Mouse (Mus musculus): Measurements from ENCODE around the gene Sft2d1.

The Sft2d1 gene

DNA sequence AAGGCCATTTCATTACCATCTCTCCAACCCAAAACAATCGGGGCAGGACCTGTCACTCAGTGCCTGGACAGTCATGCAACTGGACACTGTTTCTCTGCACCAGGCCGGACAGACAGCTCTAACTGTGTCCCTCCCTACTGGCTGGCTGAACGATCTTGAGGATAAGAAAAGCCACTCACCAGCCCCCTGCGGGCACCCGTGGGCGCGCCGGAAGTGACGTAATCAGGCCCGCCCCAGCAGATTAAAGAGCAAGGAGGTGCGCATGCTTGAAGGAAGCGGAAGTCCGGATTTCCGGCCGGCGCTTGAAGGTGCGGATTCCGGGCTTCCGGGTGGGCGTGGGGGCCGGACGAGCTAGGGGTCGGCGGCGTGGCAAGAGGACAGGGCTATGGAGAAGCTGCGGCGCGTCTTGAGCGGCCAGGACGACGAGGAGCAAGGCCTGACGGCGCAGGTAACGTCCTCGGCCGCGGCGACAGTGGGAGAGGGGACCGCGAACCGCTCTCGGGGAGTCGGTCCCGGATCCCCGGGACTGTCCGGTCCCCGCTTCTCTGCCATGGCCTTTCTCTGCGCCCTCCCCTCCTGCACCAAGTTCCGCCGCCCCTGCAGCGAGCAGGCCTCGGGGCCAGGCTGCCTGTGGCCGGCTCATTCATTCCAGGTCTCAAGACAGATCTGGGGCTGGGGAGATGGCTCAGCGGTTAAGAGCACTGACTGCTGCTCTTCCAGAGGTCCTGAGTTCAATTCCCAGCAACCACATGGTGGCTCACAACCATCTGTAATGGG, at the start of gene Sft2d1:
Gene Sft2d1 (plus strand): TSS at position 265 of the 777 bp plus-strand sequence.
- peak; percentile 92 for DNase-seq (ENCODE audit: low read depth, low spot score)

DNA sequence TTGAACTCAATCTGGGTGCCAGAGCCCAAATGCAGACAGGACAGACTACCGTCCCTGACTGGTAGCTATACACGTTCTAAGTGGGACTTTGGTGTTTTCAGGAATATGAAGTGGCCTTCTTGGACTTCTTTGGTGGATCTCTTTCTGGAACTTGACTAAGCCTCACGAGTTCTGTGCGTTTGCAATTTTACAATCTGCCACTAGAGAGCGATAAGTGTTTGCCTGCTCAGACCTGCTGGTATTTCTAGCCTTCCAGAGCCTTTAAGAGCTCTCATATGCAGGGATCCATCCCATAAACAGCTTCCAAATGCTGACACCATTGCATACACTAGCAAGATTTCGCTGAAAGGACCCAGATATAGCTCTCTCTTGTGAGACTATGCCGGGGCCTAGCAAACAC, 46.3 kb upstream of the Sft2d1 start:
- DNase-seq (ENCODE audit: low read depth, low spot score), result peak; percentile 66

DNA sequence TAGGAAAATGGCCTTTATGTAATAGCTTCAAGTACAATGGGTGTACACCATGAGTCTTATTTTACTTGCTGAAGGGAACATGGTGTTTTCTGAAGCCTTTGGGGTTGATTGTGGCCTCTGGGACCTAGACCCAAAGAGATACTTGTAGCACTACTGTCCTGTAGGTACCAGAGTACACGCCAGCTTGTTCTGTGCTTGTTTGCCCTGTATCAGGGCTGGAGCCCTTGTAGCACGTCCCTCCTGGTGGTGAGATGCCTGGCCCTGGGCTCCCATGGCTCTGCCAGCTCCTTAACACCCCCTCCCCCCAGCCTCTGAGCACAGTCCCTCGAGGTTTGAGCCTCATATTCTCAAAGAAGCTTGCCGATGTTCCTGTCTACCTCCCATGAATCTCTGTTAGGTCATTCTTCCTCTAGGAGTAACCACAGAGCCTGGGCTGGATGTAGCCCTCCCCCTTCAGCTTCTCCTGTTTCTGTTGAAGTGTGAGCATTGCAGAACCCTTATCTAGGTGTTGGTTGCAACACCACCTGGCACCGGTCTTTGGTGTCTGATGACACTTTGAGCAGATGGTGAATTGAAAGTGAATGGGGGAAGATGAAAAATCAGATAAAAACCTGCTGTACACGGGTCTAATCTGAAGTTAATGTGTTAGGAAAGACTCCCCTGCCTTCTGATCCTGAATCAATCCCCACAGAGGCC, 38.7 kb upstream of the Sft2d1 start:
- DNase-seq (ENCODE audit: low read depth, low spot score), result no peak

DNA sequence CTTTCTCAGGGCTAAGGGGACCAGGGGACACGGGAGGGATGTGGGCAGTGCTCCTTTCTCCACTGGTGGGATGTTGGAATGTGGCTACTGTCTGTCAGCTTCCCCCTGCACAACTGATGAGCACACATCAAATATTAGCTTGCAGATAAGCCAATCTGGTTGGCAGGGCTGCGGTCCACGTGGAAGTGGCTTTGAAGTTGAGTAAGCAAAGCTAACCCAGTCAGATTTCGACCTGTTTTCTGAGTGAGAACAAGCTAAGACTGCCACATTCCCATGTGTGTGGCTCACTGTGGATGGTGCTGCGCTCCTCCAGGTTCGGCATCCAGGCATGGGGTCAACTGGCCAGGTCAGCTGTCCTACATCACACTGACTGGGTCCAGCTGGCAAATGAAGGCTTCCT, 38.0 kb upstream of the Sft2d1 start:
- DNase-seq (ENCODE audit: low read depth, low spot score), result no peak

DNA sequence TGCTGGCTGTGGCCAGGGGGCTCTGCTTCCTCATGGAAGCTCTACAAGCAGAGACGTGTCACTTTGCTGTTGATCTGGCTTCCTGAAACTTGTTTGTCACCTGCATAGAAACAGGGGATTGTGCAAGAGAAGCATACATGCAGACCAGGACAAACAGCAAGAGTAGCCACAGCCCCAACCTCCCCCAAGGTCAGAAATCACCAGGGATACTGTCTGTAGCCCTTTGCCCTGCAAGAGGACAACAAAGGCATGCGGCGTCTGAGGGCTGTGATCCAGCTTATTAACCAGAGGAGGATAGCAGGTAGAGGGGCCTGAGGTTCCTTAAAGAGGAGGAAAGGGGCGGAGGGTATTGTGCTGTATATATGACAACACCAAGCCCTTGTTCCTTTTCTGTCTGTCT, 34.8 kb upstream of the Sft2d1 start:
- no peak for DNase-seq (ENCODE audit: low read depth, low spot score)

DNA sequence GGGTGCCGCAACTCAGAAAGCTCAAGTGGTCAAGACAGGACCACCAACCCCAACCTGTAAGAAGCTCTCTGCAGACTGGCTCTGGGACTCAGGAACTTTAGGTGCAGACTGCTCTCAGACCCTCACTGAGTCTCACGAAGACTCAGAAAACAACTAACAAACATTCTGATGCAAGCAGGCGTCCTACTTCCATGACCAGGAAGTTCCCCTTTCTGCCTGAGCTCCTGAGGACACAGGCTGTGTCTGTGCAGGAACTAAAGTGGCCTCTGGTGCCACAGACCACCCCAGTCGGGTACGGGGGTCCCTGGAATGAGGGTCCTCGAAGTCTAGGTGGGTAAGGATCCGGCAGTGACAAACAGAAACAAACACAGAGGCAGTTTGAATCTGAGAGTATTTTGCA, 34.2 kb upstream of the Sft2d1 start:
- no peak for DNase-seq (ENCODE audit: low read depth, low spot score)

DNA sequence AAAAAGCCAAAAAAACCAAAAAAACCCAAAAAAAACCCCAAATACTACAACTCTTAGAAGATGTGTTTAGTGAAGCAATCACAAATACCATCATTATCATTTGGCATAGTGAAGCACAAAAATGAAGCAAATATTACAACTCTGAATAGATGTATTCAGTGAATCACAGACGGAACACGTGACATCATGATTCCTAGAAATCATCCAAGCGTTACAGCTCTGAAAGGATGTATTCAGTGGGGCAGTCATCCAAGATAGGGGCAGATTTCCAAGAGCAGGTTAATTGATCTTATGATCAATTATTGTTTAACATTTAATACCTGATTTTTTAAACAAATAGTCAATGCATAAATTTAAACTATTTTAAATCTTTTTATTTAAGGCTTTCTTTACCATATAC, 33.6 kb upstream of the Sft2d1 start:
- DNase-seq (ENCODE audit: low read depth, low spot score), result no peak

DNA sequence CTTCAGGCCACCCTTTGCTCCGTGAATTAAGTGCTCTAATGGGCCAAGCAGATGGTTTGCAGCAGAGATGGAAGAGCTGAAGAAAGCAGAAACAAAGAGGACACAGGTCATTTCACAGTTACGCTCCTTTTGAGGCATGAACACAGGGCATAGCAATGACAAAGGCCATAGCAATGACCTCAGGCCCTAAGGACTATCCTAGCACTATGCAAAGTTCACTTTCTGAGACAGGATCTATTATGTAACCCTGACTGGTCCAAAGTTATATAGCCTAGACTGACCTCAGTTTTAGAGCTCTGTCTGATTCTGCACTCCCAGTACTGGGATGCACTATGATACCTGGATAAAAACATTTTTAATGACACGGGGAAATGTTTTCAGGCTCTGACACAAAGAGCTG, 32.5 kb upstream of the Sft2d1 start:
- no peak for DNase-seq (ENCODE audit: low read depth, low spot score)

DNA sequence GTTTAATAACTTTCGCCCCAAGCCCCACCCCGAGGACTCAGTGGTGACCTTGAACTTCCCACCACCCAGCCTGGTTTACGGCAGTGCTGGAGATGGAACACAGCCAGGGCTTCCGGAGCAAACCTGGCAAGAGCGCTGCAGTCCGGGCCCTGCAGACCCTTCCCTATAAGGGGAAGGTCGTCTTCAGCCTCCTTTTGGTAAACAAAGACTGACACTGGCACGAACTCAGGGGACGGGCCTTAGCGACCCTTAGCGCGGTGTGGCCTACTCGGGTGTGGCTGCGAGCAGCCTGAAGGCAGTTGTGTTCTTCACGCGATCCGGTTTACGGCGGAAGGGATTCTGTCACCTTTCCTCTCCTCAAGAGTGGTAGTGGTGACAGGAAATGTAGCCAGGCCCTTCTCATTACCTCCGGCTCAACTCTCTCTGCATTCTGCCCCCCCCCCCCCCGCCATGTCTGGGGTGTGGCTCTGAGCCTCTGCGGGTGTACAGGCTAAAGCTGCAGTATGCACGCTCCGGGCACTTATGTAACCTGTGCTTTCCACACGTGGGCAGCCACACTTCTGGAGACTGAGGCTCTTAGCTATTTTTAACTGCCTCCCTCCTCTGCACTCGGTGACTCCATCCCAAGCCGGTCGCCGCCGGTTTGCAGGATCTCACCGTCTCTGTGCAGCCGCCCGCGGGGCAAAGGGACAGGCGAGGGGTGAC, 27.9 kb upstream of the Sft2d1 start, which contains the start of gene Mpc1:
Gene Mpc1 (plus strand): TSS at position 84 of the 705 bp plus-strand sequence.
- peak; percentile 86 for DNase-seq (ENCODE audit: low read depth, low spot score)

DNA sequence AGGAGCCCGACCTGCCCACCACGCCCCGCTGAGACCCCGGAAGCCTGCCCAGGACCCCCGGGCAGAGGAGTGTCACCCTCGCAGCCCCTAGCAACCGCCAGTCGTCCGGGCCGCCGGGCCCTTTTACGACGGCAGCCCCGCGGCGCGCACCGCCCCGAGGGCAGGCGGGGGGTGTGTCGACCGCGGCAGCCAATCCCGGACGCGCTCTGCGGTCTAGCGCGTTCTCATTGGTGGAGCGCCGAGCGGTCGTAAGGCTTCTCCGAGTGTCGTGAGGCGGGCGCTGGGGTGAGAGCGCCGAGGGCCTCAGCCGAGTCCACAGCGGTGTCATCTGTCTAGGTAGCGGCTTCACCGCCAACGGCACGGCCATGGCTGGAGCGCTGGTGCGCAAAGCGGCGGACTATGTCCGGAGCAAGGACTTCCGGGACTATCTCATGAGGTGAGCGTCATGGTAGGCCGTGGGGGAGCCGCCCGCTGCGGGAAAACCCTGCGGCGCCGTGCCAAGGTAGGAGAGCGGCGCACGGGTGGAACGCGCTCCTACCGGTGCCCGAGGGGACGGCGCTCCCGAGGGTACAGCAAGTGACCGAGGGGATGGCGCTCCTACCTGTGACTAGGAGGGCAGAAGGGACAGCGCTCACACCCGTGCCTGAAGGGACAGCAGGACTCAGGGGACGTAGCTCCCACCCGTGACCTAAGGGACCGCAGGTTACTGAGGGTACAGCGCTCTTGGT, 27.2 kb upstream of the Sft2d1 start:
- DNase-seq (ENCODE audit: low read depth, low spot score), result peak; percentile 95

DNA sequence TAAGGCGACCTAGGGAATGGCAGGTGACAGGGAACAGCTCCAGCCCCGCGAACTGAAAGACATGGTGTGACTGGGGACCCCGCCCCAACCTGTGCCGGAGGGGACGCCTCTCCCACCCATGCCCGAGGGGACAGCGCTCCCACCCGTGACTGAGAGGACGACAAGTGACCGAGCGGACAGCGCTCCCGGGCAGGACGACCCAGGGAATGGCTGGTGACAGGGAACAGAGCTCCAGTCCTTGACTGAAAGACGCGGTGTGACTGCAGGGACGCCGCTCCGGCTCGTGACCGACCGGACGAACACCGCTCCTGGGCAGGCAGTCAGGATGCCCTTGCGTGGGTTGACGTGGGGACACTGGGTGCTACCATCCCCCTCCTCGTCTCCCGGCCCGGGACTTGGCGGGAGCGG, 26.6 kb upstream of the Sft2d1 start:
- DNase-seq (ENCODE audit: low read depth, low spot score), result peak; percentile 17

DNA sequence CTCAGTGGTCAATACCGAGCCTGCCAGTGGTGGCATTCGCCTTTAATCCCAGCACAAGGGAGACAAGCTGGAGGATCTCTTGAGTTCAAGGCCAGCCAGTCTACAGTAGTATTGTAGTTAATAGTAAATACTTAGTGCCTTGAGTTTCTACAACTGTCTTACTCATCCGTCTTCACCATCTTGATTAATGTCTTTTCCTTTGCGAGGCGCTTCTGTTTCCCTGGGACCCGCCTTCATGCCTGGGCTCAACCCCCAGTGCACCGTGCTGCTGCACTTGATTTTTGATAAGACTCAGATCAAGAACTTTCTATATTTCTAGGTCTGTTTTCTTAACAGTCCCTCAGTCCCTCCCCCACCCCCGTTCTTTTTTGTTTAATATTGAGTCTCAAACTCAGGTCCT, 25.8 kb upstream of the Sft2d1 start:
- DNase-seq (ENCODE audit: low read depth, low spot score), result no peak

DNA sequence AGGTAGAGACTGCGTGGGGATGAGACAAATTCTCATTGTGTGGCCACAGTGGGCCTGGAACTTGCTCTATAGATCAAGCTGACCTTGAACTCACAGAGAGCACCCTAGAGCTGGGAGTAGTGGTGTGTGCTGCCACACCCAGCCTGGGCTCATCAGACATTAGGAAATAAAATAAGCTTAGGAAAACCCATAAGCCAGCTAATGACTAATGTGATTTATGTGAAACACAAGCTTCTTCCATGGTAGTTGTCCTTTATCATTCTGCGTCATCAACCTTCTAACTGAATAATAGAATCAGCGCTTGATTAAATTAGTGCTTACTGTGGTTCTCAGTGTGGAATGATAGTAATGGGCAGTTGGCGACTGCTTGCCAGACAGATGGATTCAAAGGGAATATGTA, 23.9 kb upstream of the Sft2d1 start:
- DNase-seq (ENCODE audit: low read depth, low spot score), result no peak

DNA sequence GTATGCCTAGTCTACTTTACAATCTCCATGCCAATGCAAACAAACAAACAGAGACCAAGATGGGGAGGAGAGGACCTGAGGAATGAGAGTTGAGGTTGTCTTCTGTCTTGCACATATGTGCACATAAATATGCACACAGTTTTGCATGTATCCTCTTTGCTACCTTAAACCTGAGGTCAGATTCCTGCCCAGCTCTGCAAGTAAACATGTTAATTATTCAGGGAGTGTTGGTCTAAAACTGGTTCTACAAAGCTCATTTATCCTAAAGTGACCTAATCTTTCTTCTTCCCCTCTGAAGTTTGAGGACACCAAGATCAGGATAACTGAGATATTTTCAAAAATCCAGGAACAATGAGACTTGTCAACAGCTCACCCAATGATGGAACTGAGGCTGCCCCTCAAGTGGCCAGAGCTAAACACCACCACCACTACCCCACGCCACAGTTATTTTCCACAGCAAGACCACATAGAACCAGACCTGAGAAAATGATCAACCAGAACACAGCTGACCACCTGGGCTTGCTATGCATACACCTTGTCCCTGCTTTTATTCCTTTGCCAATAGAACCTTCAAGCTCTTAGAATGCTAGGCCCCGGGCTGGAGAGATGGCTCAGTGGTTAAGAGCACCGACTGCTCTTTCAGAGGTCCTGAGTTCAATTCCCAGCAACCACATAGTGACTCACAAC, 20.8 kb upstream of the Sft2d1 start:
- no peak for DNase-seq (ENCODE audit: low read depth, low spot score)

DNA sequence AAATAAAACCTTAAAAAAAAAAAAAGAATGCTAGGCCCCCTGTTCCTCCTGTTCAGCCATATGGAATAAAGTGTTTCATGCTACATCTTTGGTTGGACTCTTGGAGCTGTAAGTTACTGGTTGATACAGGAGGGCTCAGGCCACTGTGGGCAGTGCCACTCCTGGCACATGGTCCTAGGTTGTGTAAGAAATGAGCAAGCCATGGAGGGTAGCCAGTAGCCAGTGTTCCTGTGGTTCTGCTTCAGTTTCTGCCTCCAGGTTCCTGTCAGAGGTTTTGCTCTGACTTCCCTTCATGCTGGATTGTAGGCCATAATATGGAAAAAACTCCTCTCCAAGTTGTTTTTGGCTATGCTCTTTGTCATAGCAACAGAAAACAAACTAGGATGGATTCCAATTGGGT, 20.2 kb upstream of the Sft2d1 start:
- DNase-seq (ENCODE audit: low read depth, low spot score), result no peak

DNA sequence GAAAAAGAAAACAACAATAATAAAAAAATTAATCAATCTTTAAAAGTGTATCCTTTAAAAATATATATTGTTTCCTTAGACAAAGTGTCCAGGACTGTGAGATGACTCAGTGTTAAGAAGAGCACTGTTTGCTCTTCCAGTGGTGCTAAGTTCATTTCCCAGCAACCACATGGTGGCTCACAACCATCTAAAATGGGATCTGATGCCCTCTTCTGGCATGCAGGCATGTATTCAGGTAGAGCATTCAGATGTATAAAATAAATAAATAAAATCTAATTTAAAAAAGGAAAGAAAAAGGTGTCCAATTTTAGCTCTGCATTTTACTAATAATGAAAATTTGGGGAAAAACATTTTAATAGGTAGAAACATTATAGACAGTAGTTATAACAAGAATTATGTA, 15.1 kb upstream of the Sft2d1 start:
- no peak for DNase-seq (ENCODE audit: low read depth, low spot score)

DNA sequence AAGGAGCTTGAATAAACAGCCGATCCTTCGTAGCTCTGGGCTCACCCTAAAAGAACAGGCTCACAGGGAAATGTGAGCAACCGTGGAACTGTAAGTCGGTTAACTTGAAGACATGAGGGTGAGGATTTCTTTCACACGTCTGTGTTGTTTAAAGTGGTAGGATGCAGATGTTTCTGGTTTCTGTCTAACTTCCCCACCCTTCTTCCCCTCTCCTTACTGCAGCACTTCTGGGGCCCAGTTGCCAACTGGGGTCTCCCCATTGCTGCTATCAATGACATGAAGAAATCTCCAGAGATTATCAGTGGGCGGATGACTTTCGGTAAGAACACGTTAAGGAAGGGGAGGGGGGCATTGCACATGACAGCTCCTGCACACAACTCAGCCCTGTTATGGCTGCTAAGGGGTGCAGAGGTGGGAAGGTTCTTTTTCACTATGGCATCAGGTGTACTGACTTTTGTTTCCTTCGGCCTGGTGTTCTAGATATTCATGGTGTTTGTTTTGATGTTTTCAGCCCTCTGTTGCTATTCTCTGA, 14.5 kb upstream of the Sft2d1 start:
- DNase-seq (ENCODE audit: low read depth, low spot score), result no peak

DNA sequence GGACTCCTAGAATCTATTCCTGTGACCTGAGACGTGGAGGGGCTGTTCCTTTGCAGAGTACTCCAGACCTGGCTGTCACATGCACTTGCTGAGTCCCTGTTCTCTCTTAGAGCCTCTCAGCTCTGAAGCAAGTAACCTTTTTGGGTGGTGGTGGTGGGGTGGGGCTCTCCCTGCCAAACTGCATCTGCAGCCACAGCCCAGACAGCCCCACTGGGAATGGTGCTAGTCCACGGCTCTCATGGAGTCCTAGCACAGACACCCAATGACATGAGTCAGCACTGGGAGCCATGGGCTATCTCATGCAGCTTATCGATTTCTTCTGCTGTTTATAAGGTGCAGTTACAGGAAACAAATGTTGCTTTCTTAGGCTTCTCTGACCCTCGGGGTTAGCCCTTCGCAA, 13.2 kb upstream of the Sft2d1 start:
- DNase-seq (ENCODE audit: low read depth, low spot score), result no peak

DNA sequence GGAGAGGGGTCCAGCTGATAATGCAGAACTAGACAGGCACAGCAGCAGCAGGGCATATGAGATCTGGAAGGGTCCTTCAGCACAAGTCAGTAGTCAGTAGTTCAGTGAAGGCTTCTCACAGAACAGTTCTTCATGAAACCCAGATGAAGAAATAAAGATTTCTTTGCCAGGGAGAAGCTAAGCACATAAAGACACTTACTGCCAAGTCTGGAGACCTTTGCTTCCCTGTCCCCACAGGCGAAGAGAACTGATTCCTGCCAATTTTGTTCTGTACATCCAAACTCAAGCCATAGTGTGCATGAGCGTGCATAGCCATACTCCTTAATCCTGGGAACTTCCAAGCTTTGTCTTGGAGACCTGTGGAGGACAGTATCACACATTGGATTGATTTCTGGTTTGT, 12.6 kb upstream of the Sft2d1 start:
- no peak for DNase-seq (ENCODE audit: low read depth, low spot score)

DNA sequence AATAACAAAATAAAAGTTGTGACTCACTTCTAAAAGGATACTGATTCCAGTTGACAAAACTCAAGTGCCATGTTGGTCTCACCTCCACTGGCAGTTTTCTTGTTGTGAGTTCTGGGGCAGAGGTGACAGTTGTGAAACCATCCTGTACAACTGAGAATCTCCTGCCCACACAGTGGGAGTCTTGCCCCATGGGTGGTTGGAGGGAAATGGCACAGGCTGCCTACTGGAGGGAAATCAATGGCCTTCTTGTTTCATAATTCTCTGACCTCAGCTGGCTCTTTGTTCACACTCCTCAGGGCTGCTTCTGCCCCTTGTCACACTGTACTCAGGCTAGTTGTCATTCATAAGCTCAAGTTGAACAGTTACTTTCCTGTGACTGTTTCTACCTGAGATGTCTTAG, 11.4 kb upstream of the Sft2d1 start:
- DNase-seq (ENCODE audit: low read depth, low spot score), result no peak

DNA sequence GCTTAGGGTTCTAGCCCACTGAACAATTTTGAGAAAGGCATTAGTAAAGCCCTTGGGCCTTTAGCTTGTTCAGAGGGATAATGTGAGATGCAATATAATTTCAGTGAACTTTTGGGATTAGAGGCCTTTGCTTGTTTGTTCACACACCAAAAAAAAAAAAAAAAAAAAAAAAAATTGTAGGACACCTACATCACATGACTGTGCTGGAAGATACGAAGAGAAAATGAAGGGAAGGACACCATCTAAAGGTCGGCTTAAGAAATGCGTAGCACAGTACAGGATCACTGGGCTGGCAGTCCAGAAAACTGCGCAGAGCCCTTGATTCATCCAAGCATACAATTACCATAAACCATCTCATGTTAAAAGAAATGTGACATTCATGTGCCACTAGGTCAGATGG, 9.4 kb upstream of the Sft2d1 start:
- peak; percentile 30 for DNase-seq (ENCODE audit: low read depth, low spot score)
